8 mouse cellular contexts compared by ENCODE assay signal in genomic region chr9:37656931-37657481, GRCm38 (mm10). TPM values are rescaled to one million over a fixed set of nuclear protein-coding genes. Genes with fewer than 3 reads are reported as not detected.
A peak's percentile ranks its signal among the peaks of the same experiment; 100 is the strongest.
DNase-seq lines count a peak whose midpoint lies in the region; ATAC-seq lines count a peak whose summit lies in the region.

TSS of gene Tbrg1 (minus strand) at chr9:37657312.

- H3K4me3 ChIP-seq in hindbrain, embryonic 16.5 days (ENCODE audit: low read length), result peak within 1 kb of the TSS; percentile 68
- peak within 1 kb of the TSS; percentile 87 for H3K4me3 ChIP-seq in macrophage (ENCODE audit: inconsistent target)

- ATAC-seq in hindbrain, embryonic 16.5 days, result peak; percentile 96

- H3K9me3 ChIP-seq in hindbrain, embryonic 16.5 days (ENCODE audit: control insufficient read depth, low read length), result no peaks in the 10 kb centered on the region

- under 1% methylated on average over 36 of the region's 36 CpGs for WGBS in hindbrain, embryonic 16.5 days
- 1% methylated on average over 36 of the region's 36 CpGs for WGBS in macrophage (ENCODE audit: missing documents)

- peak within 1 kb of the TSS; percentile 75 for H3K9ac ChIP-seq in hindbrain, embryonic 16.5 days (ENCODE audit: low read depth, low read length)

- no peaks in the 10 kb centered on the region for H3K27me3 ChIP-seq in hindbrain, embryonic 16.5 days (replicated peaks; ENCODE audit: control insufficient read depth, insufficient read depth, low read length)

- peak within 1 kb of the TSS; percentile 95 for H3K4me2 ChIP-seq in hindbrain, embryonic 16.5 days (ENCODE audit: low read length)

- H3K27ac ChIP-seq in hindbrain, embryonic 16.5 days (ENCODE audit: low read depth, low read length), result peak within 1 kb of the TSS; percentile 69
- H3K27ac ChIP-seq in macrophage, result peak within 1 kb of the TSS; percentile 44

- H3K36me3 ChIP-seq in hindbrain, embryonic 16.5 days (ENCODE audit: control insufficient read depth, insufficient read depth, low read length), result peaks cover 17% of the 10 kb centered on the region
- peaks cover 26% of the 10 kb centered on the region for H3K36me3 ChIP-seq in macrophage (ENCODE audit: inconsistent target)

- H3K4me1 ChIP-seq in hindbrain, embryonic 16.5 days (ENCODE audit: control insufficient read depth, insufficient read depth, low read depth, low read length), result peaks cover 11% of the 10 kb centered on the region

- peak; percentile 59 for DNase-seq in T-cell, adult 2 months (ENCODE audit: low spot score)
- peak; percentile 45 to 70 for DNase-seq in cerebellum, postnatal 4 days (ENCODE audit: low spot score in 2 of 2)
- DNase-seq in gastrocnemius, adult 18-20 months (ENCODE audit: low spot score), result peak; percentile 83
- DNase-seq in left cerebral cortex, adult 18-20 months (ENCODE audit: low spot score in 2 of 2), result peak; percentile 81 to 87
- peak; percentile 85 for DNase-seq in right cerebral cortex, adult 18-20 months
- DNase-seq in urinary bladder, postnatal 14 days (ENCODE audit: low spot score), result peak; percentile 90

- peaks cover 10% of the 10 kb centered on the region; the same call in 1 of the 2 replicates for H3K79me2 ChIP-seq in macrophage (ENCODE audit: inconsistent target)

RNA-seq across cellular contexts. Expression of gene Tbrg1, which starts in this region (rescaled TPM):
- 10 to 100 TPM; 30.6 to 33.3 TPM for total RNA-seq in gastrocnemius, adult 18-20 months (2021)
- 87.1 and 89.2 TPM in 2 replicates for polyA plus RNA-seq in hindbrain, embryonic 16.5 days (2015; fragmentation: Nextera tagmentation; extraction: Ambion mirVana)
- total RNA-seq in left cerebral cortex, adult 18-20 months (2021), result 10 to 100 TPM; 47.5 to 58.0 TPM
- total RNA-seq in macrophage (2018; cell fraction: chromatin; rRNA removed), result 10 to 100 TPM; 10.4 to 41.0 (median 26.3) TPM
- total RNA-seq in macrophage (2018; cell fraction: cytosol; rRNA removed), result 10 to 100 TPM; 24.8 to 39.8 (median 33.9) TPM
- 10 to 100 TPM; 12.8 to 41.1 (median 24.0) TPM for total RNA-seq in macrophage (2018; cell fraction: nucleus; rRNA removed)
- polyA plus RNA-seq in macrophage (2018), result 27.0 to 40.4 TPM (median 32.6 TPM) in 3 replicates

Comparison
In these comparisons a context has a peak if more than half of its experiments do, and no peak if none do; other contexts are left out.
1. Peak in every context shown above with its lines: DNase-seq, ATAC-seq, H3K4me3 ChIP-seq and H3K27ac ChIP-seq.